Mouse (Mus musculus) naive thymus-derived CD4-positive, alpha-beta T cell, adult 2 months (primary cell): ENCODE data around the gene Ppa2.
A peak's percentile ranks its signal among the peaks of the same experiment; 100 is the strongest.

Experiments used
- DNase-seq: peaks from one replicate; pipeline ENCODE4 v3.0.0-alpha.2; 2011; ENCODE audit warnings: low read depth

Gene Ppa2

GRCm38 (mm10) chr3:133331184-133331866 is 21.4 kb downstream of the Ppa2 start:
- no peak for DNase-seq

- peak; percentile 76 for DNase-seq
These were observed 22.4 kb downstream of the Ppa2 start for GRCm38 (mm10) chr3:133332280-133332679.

- no peak for DNase-seq
These were observed 23.6 kb downstream of the Ppa2 start for GRCm38 (mm10) chr3:133333267-133334170.

DNA sequence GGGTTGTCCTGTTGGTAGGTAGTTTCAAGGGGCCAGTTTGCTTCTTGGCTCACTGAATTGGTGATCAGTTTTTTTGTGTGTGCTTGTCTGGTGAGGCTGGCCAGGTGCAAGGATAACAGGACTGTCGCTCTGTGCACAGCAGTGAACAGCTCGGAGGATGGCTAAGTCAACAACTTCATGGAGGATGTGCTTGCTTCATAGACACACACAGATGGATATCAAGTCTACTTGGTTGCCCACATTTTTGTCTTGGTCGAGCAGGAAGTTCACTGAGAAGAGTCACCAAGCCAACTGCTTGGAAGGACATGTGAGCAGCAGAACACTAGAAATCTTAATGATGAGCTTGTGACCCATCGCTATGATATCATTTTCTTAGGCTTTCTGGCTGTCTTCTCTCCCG is 24.8 kb downstream of the Ppa2 start:
- no peak for DNase-seq

DNA sequence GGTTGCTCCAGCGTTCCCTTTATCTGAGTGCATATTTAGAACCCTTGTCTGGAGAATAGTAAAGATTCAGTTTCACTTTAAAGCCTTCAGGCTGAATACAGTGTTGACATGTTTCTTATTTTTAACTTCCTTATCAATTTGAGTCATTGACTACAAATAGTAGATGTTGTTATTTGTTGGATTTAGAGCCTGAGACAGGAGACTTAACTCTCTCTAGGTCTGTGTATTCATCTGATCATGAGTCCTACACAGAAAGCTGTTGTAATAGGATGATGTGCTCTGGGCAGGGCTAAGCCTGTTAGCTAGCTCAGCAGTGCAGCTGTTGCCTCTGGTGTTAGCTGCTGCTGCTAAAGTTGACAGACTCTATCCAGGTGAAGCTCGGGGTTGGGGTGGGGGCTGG is 25.3 kb downstream of the Ppa2 start:
- DNase-seq: no peak

DNA sequence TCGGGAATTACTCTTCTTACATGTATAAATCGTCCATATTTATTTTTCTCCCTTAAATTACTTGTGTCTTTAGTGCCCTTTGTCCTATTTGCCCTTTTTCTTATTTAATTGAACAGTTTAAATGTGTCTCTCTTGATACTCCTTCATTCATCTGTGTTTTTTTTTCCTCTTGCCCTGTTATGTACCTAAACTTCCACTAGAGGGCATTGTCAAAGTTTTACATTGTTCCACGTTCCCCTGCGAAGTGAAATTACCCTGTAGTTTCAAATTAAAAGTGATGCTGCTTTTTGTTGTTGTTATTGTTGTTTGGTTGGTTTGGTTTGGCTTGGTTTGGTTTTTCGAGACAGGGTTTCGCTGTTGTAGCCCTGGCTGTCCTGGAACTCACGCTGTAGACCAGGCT is 26.5 kb downstream of the Ppa2 start:
- peak; percentile 66 for DNase-seq

- no peak for DNase-seq
These were observed 29.0 kb downstream of the Ppa2 start for GRCm38 (mm10) chr3:133338851-133339356.

- DNase-seq: peak; percentile 77
These were observed 29.5 kb downstream of the Ppa2 start for GRCm38 (mm10) chr3:133339411-133339823.

DNA sequence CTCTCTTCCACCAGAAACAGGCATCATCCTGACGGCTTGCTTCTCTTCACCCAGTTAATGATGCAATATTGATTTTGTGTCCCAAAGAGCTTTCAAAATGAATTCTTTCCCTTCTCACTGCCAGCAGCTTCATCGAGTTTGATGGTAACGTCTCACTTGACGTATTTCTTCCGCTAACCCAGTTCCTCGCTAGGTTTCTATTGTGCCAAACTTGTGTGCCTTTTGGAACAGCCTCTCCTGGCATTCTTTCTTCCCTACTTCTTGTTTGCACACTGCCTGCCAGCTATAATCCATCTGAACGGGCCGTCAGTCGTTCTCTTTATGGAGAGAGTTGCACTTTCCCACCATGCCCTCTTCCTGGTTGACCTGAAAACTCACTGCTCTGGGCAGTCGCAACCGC is 31.2 kb downstream of the Ppa2 start:
- DNase-seq: no peak

DNA sequence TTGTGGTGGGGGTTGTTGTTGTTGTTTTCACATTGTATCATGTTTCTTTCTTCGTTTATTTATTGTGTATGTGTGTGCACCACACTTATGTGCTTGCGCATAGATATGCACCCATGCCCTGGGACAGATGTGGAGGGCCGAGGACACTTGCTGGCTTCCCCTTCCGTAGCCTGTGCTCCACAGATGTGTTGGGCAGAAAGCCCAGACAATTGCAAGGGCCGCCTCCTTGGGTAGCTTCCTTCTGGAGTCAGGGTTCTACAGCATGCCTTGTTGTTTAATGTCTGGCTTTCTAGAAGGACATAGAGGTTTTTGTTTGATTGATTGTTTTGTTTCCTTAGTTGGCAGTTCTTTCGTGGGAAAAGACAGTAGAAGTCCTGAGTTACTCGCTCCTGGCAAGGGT is 37.6 kb downstream of the Ppa2 start:
- no peak for DNase-seq

GRCm38 (mm10) chr3:133348847-133349246 is 38.9 kb downstream of the Ppa2 start:
- DNase-seq: no peak

GRCm38 (mm10) chr3:133357426-133357974 is 47.6 kb downstream of the Ppa2 start:
- DNase-seq: no peak

GRCm38 (mm10) chr3:133357977-133358376 is 48.1 kb downstream of the Ppa2 start:
- no peak for DNase-seq

GRCm38 (mm10) chr3:133361406-133361805 is 51.5 kb downstream of the Ppa2 start:
- no peak for DNase-seq

- DNase-seq: no peak
These were observed 54.2 kb downstream of the Ppa2 start for GRCm38 (mm10) chr3:133364138-133364537.

GRCm38 (mm10) chr3:133366096-133366495 is 56.2 kb downstream of the Ppa2 start:
- DNase-seq: no peak

- DNase-seq: no peak
These were observed 68.3 kb downstream of the Ppa2 start for GRCm38 (mm10) chr3:133378174-133378573.

GRCm38 (mm10) chr3:133379997-133380396 is 70.1 kb downstream of the Ppa2 start:
- DNase-seq: no peak

GRCm38 (mm10) chr3:133381519-133381918 is 71.6 kb downstream of the Ppa2 start:
- DNase-seq: no peak

DNA sequence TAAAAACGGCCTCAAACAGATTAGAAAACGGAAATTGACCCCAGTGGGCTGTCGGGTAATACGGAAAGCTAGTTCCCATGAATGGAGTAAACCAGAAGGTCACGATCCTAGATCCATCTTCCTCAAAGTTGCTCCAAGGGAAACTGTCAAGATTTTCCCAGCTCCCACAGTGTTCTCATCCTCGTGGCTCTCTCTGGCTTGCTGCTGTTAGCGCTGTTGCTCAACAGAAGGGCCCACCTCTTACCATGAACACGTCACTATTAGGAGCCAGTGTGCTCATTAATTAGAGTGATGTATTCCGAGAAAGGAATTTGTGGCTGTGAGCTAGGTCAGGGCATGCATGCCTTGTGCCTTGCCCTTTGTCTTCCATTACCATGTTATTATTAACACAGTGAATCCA is 72.2 kb downstream of the Ppa2 start:
- DNase-seq: no peak

DNA sequence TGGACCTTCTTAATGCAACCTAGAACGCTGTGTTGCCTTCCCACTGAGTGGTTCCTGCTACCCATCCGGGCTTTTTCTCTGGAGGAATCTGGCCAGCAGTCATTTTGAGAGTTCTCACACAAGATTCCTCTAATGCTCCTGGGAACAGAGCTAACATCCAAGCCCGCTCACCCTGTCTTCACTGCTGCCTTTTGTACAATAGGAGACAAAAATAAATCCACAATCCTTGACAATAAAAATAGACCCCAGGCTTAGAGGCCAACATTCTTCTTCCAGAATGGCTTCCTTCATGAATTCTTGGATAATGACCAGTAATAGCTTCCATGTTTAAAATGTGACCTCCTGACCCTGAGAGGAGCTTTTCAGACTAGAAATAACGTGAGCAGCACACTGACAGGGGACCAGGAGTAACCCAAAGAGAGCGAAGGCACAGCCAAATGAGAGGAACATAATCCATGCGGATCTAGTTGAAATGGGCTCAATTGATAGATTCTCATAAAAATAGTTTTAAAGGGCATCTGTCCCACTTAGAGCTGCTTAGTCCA is 74.3 kb downstream of the Ppa2 start:
- DNase-seq: no peak

DNA sequence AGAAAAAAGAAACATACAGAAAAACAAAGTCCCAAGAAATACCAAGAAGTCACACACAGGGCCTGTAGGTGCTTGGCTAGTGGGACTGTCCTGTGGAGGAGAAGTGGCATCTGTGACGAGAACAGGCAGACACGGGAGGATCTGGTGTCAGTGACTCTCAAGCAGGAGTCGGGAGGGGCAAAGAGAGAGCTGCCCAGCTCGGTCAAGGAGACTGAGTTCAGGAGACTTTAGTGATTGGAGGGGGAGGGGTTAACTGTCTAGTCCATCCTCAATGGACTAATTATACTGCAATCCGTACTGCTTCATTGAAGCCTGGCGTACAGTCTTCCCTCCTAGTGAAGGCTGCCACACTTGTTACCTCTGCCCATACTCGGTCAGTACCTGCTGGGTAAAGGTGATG is 77.4 kb downstream of the Ppa2 start:
- DNase-seq: no peak
